Mouse (Mus musculus): ENCODE measurements at regions not wholly inside any gene's neighbourhood (a gene's known extent, or its start where the extent isn't known, plus 50 kb on each side); places are given as distances from the start of the nearest gene placed in this dataset.

- H3K36me3 ChIP-seq (ENCODE audit: control insufficient read depth, insufficient read depth, low read length, poor library complexity, severe bottlenecking): no peaks in the 10 kb centered on the region
- no peak for DNase-seq (ENCODE audit: low read depth, low spot score)
- H3K27me3 ChIP-seq (ENCODE audit: control insufficient read depth, insufficient read depth, low read length, poor library complexity, severe bottlenecking): no peaks in the 10 kb centered on the region
Observed at GRCm38 (mm10) chr8:128263251-128263947, 95.0 kb upstream of the Nrp1 start.

DNA sequence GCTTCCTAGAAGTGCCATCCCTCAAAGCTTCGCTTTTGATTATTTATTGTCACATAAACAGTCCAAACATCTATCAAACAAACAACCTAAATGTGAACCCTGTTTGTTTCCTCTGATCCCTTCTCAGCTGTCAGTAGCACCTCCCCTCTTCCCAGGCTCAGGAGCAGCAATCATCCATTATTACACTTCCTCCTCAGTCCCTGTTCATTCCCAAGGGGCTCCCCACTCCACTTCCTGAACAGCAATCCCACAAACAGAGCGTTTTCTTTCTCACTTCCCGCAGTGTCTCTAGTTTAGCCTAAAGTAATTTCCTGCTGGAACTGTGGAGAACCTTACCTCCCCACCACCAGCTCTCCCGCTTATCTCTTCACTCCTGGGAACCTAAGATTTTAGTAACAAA lies 91.1 kb upstream of the Nrp1 start:
- Histone ChIP-seq H3K36me3 (ENCODE audit: control insufficient read depth, insufficient read depth, low read length, poor library complexity, severe bottlenecking) (no peaks in the 10 kb centered on the region), H3K27me3 (ENCODE audit: control insufficient read depth, insufficient read depth, low read length, poor library complexity, severe bottlenecking) (no peaks in the 10 kb centered on the region)
- DNase-seq (ENCODE audit: low read depth, low spot score): no peak

- DNase-seq (ENCODE audit: low read depth, low spot score): no peak
- no peaks in the 10 kb centered on the region for H3K27me3 ChIP-seq (ENCODE audit: control insufficient read depth, insufficient read depth, low read length, poor library complexity, severe bottlenecking)
- H3K36me3 ChIP-seq (ENCODE audit: control insufficient read depth, insufficient read depth, low read length, poor library complexity, severe bottlenecking): no peaks in the 10 kb centered on the region
Observed at GRCm38 (mm10) chr8:128268010-128268409, 90.4 kb upstream of the Nrp1 start.

- H3K36me3 ChIP-seq (ENCODE audit: control insufficient read depth, insufficient read depth, low read length, poor library complexity, severe bottlenecking): no peaks in the 10 kb centered on the region
- no peaks in the 10 kb centered on the region for H3K27me3 ChIP-seq (ENCODE audit: control insufficient read depth, insufficient read depth, low read length, poor library complexity, severe bottlenecking)
- DNase-seq (ENCODE audit: low read depth, low spot score): no peak
Observed at GRCm38 (mm10) chr8:128269546-128269945, 88.9 kb upstream of the Nrp1 start.

DNA sequence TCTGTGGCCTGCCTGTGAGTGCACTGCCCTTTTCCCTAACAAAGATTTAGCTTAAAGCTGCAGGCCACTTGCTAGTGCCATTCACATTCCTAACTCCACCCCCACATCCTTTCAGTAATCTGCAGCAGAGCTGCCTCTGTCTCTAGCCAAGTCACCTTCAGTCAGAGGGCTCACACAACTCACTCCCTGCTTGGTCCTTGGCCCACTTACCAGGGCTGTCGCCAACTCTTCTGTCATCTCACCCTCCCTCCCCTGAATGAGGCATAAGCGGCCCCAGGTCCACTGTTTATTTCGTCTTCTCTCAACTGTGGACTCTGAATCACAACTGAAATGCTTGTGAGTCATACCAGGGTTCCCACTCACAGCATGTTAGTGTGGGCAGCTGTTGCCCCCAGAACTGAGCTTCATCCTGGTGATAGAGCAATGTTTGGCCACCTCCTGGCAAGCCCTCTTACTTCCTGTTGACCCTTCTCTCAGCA lies 85.5 kb upstream of the Nrp1 start:
- H3K36me3 ChIP-seq (ENCODE audit: control insufficient read depth, insufficient read depth, low read length, poor library complexity, severe bottlenecking): no peaks in the 10 kb centered on the region
- DNase-seq (ENCODE audit: low read depth, low spot score): no peak
- no peaks in the 10 kb centered on the region for H3K27me3 ChIP-seq (ENCODE audit: control insufficient read depth, insufficient read depth, low read length, poor library complexity, severe bottlenecking)

DNA sequence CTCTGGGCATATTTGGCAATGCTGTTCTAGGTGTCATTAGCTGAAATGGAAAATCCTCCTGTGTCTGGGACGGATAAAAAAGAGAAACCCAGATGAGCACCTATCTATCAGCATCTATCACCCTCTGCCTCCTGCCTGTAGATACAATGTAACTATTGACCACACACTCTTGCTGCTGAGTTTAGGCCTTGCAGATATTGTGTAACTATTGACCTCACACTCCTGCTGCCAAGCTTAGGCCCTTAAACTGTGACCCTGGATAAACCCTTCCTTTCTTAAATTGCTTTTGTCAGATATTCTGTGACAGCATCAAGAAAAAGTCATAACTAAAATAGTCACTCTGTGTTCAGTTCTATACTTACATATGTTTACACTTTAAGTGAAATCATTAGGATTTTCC lies 81.9 kb upstream of the Nrp1 start:
- no peaks in the 10 kb centered on the region for H3K36me3 ChIP-seq (ENCODE audit: control insufficient read depth, insufficient read depth, low read length, poor library complexity, severe bottlenecking)
- DNase-seq (ENCODE audit: low read depth, low spot score): no peak
- no peaks in the 10 kb centered on the region for H3K27me3 ChIP-seq (ENCODE audit: control insufficient read depth, insufficient read depth, low read length, poor library complexity, severe bottlenecking)

GRCm38 (mm10) chr8:128282802-128283201 lies 75.6 kb upstream of the Nrp1 start:
- no peak for DNase-seq (ENCODE audit: low read depth, low spot score)
- H3K36me3 ChIP-seq (ENCODE audit: control insufficient read depth, insufficient read depth, low read length, poor library complexity, severe bottlenecking): no peaks in the 10 kb centered on the region
- H3K27me3 ChIP-seq (ENCODE audit: control insufficient read depth, insufficient read depth, low read length, poor library complexity, severe bottlenecking): no peaks in the 10 kb centered on the region

DNA sequence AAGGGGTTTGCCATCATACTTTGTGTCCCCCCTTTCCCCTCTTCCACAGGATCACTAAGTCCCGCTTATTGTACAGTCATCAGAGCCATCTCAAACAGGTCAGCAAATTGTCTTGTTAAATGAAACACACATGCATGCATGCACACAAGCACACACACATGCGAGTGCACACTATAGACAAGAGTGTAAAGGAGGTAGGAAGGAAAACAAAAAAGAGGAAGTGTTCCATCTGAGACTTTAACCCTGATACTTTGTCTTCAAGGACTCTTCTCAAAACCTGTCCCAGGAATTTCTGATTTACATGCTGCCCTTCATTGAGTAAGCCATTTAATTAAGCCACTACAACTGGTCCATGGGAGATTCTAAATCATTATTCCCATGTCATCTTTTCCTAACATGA lies 75.0 kb upstream of the Nrp1 start:
- peak; percentile 25 for DNase-seq (ENCODE audit: low read depth, low spot score)
- Histone ChIP-seq H3K36me3 (ENCODE audit: control insufficient read depth, insufficient read depth, low read length, poor library complexity, severe bottlenecking) (no peaks in the 10 kb centered on the region), H3K27me3 (ENCODE audit: control insufficient read depth, insufficient read depth, low read length, poor library complexity, severe bottlenecking) (no peaks in the 10 kb centered on the region)

- Histone ChIP-seq H3K27me3 (ENCODE audit: control insufficient read depth, insufficient read depth, low read length, poor library complexity, severe bottlenecking) (no peaks in the 10 kb centered on the region), H3K36me3 (ENCODE audit: control insufficient read depth, insufficient read depth, low read length, poor library complexity, severe bottlenecking) (no peaks in the 10 kb centered on the region)
- no peak for DNase-seq (ENCODE audit: low read depth, low spot score)
Observed at GRCm38 (mm10) chr8:128284816-128285215, 73.6 kb upstream of the Nrp1 start.

- Histone ChIP-seq H3K27me3 (ENCODE audit: control insufficient read depth, insufficient read depth, low read length, poor library complexity, severe bottlenecking) (no peaks in the 10 kb centered on the region), H3K36me3 (ENCODE audit: control insufficient read depth, insufficient read depth, low read length, poor library complexity, severe bottlenecking) (no peaks in the 10 kb centered on the region)
- DNase-seq (ENCODE audit: low read depth, low spot score): no peak
Observed at GRCm38 (mm10) chr8:128290076-128290475, 68.3 kb upstream of the Nrp1 start.

GRCm38 (mm10) chr8:128292394-128292793 lies 66.0 kb upstream of the Nrp1 start:
- DNase-seq (ENCODE audit: low read depth, low spot score): no peak
- Histone ChIP-seq H3K36me3 (ENCODE audit: control insufficient read depth, insufficient read depth, low read length, poor library complexity, severe bottlenecking) (no peaks in the 10 kb centered on the region), H3K27me3 (ENCODE audit: control insufficient read depth, insufficient read depth, low read length, poor library complexity, severe bottlenecking) (no peaks in the 10 kb centered on the region)

DNA sequence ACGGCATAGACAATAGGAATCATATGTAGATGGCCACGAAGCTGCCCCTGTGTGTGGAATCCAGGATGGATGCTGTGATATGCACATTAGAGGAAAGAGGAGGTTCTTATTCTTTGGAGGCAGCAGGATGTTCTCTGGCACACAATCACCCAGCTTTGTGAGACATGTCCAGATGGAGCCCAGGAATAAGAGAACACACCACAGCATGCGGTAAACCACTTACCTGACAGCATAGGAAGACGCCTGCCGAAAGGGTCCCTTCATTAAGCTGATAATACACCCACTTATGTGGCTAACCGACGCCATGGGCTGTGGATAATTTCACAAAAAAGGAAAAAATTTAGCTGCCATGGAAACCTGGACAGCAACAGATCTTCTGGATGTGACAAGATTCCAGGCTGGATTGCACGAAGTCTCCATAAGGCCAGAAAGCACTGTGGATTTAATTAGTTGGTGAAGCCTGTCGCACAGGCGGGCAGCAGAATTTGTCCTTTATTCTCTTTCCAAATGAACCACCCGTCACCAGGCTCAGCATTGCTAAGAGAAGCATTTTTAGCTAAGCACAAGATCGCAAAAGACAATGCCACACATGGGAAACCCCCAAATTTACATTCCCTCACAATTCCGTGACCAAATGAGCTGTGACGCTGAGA lies 61.5 kb upstream of the Nrp1 start:
- no peak for DNase-seq (ENCODE audit: low read depth, low spot score)
- no peaks in the 10 kb centered on the region for H3K27me3 ChIP-seq (ENCODE audit: control insufficient read depth, insufficient read depth, low read length, poor library complexity, severe bottlenecking)
- H3K36me3 ChIP-seq (ENCODE audit: control insufficient read depth, insufficient read depth, low read length, poor library complexity, severe bottlenecking): no peaks in the 10 kb centered on the region

DNA sequence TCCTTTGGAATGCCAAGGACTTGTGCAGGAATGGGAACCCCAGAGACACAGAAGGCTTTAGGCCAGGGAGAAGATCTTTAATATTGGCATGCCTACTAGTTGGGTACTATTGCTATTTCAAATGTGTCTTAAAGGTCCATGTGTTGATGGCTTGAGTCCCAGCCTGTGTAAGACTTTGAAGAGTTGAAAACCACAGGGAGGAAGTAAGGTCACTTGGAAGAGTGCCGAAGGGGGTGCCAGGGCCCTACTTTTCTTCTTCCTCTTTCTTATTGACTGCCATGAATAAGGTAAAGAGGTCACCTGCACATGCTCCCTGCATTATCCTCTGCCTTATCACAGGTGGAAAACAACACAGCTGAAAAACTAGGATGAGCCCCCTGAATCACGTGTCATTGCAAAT lies 56.1 kb upstream of the Nrp1 start:
- peak; percentile 16 for DNase-seq (ENCODE audit: low read depth, low spot score)
- Histone ChIP-seq H3K27me3 (ENCODE audit: control insufficient read depth, insufficient read depth, low read length, poor library complexity, severe bottlenecking) (no peaks in the 10 kb centered on the region), H3K36me3 (ENCODE audit: control insufficient read depth, insufficient read depth, low read length, poor library complexity, severe bottlenecking) (no peaks in the 10 kb centered on the region)

All from splenic B cell, adult 2 months (primary cell).